Mouse (Mus musculus): ENCODE data around the gene Rpl11. TPM values are rescaled to one million over a fixed set of nuclear protein-coding genes. Genes with fewer than 3 reads are reported as not detected.
"Not testable (repeated sequence)": the region's sequence is repeated elsewhere in the genome, so short reads cannot be mapped to it uniquely, and the experiment has no call there.

Rpl11 gene
- polyA plus RNA-seq, 1 experiment from 2014 or later: 240 TPM

DNA sequence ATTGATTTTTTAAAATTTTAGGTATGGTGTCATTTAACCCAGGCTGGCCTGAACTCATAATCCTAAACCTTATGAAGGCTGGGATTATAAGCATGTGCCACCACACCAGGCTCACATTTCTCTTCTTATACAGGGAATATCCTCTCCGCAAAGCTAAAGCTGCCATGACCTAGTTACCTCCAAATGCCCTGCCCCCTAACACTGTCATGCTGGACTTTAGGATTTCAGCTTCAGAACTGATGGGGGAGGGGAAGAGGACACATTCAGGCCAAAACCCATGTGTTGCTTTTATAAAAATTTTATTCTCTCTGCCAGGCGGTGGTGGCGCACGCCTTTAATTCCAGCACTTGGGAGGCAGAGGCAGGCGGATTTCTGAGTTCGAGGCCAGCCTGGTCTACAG, 59.3 kb downstream of the Rpl11 start:
- Histone ChIP-seq H3K27me3 (no peaks in the 10 kb centered on the region), H3K9ac (no peak overlapping the region), H3K27ac (replicated peaks) (no peak overlapping the region), H3K36me3 (replicated peaks) (no peaks in the 10 kb centered on the region), H3K9me3 (replicated peaks) (0 out of 2 replicates have a peak, but pooled peaks cover 5% of the 10 kb centered on the region), H3K4me1 (replicated peaks) (peaks cover 16% of the 10 kb centered on the region), H3K4me2 (no peak overlapping the region), H3K4me3 (replicated peaks) (no peak overlapping the region)
- ATAC-seq (ENCODE audit: insufficient read depth): 0 out of 2 replicates have a peak, but pooled peaks have one; percentile 25
- WGBS (ENCODE audit: insufficient replicate concordance): 85% methylated on average over 6 of the region's 6 CpGs

GRCm38 (mm10) chr4:135987714-135988113, 65.5 kb downstream of the Rpl11 start:
- H3K4me3 ChIP-seq (replicated peaks): peak overlapping the region; percentile 98
- 65% methylated on average over 9 of the region's 9 CpGs for WGBS (ENCODE audit: insufficient replicate concordance)
- peak overlapping the region; percentile 94 for H3K27ac ChIP-seq (replicated peaks)
- no peaks in the 10 kb centered on the region for H3K27me3 ChIP-seq
- H3K4me1 ChIP-seq (replicated peaks): peaks cover 55% of the 10 kb centered on the region
- no peak for ATAC-seq (ENCODE audit: insufficient read depth)
- peak overlapping the region; percentile 99 for H3K9ac ChIP-seq
- H3K36me3 ChIP-seq (replicated peaks): peaks cover 26% of the 10 kb centered on the region
- peak overlapping the region; percentile 95 for H3K4me2 ChIP-seq
- H3K9me3 ChIP-seq (replicated peaks): no peaks in the 10 kb centered on the region

GRCm38 (mm10) chr4:135986943-135987710, 66.1 kb downstream of the Rpl11 start, which contains the start of gene Pithd1:
Gene Pithd1, minus strand, starts transcription at chr4:135987264.
- H3K4me3 ChIP-seq (replicated peaks): peak within 1 kb of the TSS; percentile 98
- peaks cover 32% of the 10 kb centered on the region for H3K36me3 ChIP-seq (replicated peaks)
- H3K27me3 ChIP-seq: no peaks in the 10 kb centered on the region
- peaks cover 56% of the 10 kb centered on the region for H3K4me1 ChIP-seq (replicated peaks)
- H3K4me2 ChIP-seq: peak within 1 kb of the TSS; percentile 95
- WGBS (ENCODE audit: insufficient replicate concordance): under 1% methylated on average over 80 of the region's 81 CpGs
- peak; percentile 80 for ATAC-seq (ENCODE audit: insufficient read depth)
- peak within 1 kb of the TSS; percentile 99 for H3K9ac ChIP-seq
- H3K27ac ChIP-seq (replicated peaks): peak within 1 kb of the TSS; percentile 94
- H3K9me3 ChIP-seq (replicated peaks): no peaks in the 10 kb centered on the region

GRCm38 (mm10) chr4:135986301-135986942, 66.8 kb downstream of the Rpl11 start:
- peak; percentile 11; the same call in 1 of the 2 replicates for ATAC-seq (ENCODE audit: insufficient read depth)
- Histone ChIP-seq H3K36me3 (replicated peaks) (peaks cover 39% of the 10 kb centered on the region), H3K27ac (replicated peaks) (peak overlapping the region; percentile 94), H3K4me3 (replicated peaks) (peak overlapping the region; percentile 98), H3K27me3 (no peaks in the 10 kb centered on the region), H3K4me2 (peak overlapping the region; percentile 95), H3K9ac (peak overlapping the region; percentile 99), H3K4me1 (replicated peaks) (peaks cover 63% of the 10 kb centered on the region), H3K9me3 (replicated peaks) (no peaks in the 10 kb centered on the region)
- WGBS (ENCODE audit: insufficient replicate concordance): 8% methylated on average over 23 of the region's 23 CpGs

DNA sequence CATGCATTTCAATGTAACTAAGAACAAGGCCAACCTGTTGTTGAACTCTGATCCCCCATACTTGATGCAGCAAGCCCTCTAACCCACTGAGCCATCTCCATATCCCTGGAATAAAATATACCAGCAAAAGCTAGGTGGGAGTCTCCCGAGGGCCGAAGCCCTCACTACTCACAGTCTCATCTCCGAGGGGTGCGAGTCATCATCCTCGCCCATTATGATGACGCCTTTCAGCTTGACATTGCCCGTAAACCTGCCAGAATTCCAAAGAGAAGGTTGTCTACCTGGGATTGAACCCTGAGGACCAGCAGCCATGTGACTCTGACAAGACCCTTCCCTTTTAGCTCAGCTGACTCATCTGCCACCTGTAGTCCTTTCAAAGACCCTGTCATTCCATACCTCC, 67.5 kb downstream of the Rpl11 start:
- H3K9ac ChIP-seq: peak overlapping the region; percentile 99
- peak overlapping the region; percentile 98 for H3K4me3 ChIP-seq (replicated peaks)
- peak overlapping the region; percentile 95 for H3K4me2 ChIP-seq
- no peaks in the 10 kb centered on the region for H3K9me3 ChIP-seq (replicated peaks)
- ATAC-seq (ENCODE audit: insufficient read depth): no peak
- peak overlapping the region; percentile 94 for H3K27ac ChIP-seq (replicated peaks)
- H3K36me3 ChIP-seq (replicated peaks): peaks cover 45% of the 10 kb centered on the region
- peaks cover 60% of the 10 kb centered on the region for H3K4me1 ChIP-seq (replicated peaks)
- 79% methylated on average over 7 of the region's 7 CpGs for WGBS (ENCODE audit: insufficient replicate concordance)
- H3K27me3 ChIP-seq: no peaks in the 10 kb centered on the region

GRCm38 (mm10) chr4:135985193-135985592, 68.0 kb downstream of the Rpl11 start:
- H3K4me3 ChIP-seq (replicated peaks): peak overlapping the region; percentile 98
- H3K4me2 ChIP-seq: peak overlapping the region; percentile 95
- ATAC-seq (ENCODE audit: insufficient read depth): peak; percentile 81
- 39% methylated on average over 5 of the region's 5 CpGs for WGBS (ENCODE audit: insufficient replicate concordance)
- H3K27me3 ChIP-seq: no peaks in the 10 kb centered on the region
- no peaks in the 10 kb centered on the region for H3K9me3 ChIP-seq (replicated peaks)
- H3K9ac ChIP-seq: peak overlapping the region; percentile 99; the same call in 1 of the 2 replicates
- H3K36me3 ChIP-seq (replicated peaks): peaks cover 51% of the 10 kb centered on the region
- H3K27ac ChIP-seq (replicated peaks): peak overlapping the region; percentile 94
- peaks cover 55% of the 10 kb centered on the region for H3K4me1 ChIP-seq (replicated peaks)

DNA sequence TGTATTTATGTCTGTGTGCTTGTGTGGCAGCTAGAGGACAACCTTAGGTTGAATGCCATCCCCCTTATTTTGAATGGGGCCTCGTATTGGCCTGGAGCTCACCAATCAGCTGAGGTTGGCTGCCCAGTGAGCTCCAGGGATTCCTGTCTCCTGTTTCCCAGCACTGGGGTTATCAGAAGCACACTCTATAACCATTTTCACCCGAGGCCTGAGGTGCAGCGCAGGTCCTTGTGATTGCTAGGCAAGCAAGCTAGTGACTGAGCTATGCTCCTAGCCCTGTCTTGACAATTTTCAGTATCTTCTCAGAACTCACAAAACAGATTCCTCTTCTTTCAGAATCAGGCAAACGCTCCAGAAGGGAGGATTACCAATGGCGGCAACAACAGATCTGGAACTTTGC, 68.7 kb downstream of the Rpl11 start:
- Histone ChIP-seq H3K27me3 (no peaks in the 10 kb centered on the region), H3K27ac (replicated peaks) (peak overlapping the region; percentile 94), H3K4me1 (replicated peaks) (peaks cover 50% of the 10 kb centered on the region), H3K4me3 (replicated peaks) (peak overlapping the region; percentile 98), H3K9ac (peak overlapping the region; percentile 37), H3K9me3 (replicated peaks) (no peaks in the 10 kb centered on the region), H3K4me2 (peak overlapping the region; percentile 95), H3K36me3 (replicated peaks) (peaks cover 55% of the 10 kb centered on the region)
- WGBS (ENCODE audit: insufficient replicate concordance): 71% methylated on average over 5 of the region's 5 CpGs
- no peak for ATAC-seq (ENCODE audit: insufficient read depth)

- H3K27me3 ChIP-seq: no peaks in the 10 kb centered on the region
- ATAC-seq (ENCODE audit: insufficient read depth): no peak
- no peak overlapping the region for H3K4me2 ChIP-seq
- H3K27ac ChIP-seq (replicated peaks): no peak overlapping the region
- no peak overlapping the region for H3K9ac ChIP-seq
- 76% methylated on average over 7 of the region's 7 CpGs for WGBS (ENCODE audit: insufficient replicate concordance)
- H3K9me3 ChIP-seq (replicated peaks): no peaks in the 10 kb centered on the region
- H3K4me1 ChIP-seq (replicated peaks): peaks cover 40% of the 10 kb centered on the region
- no peak overlapping the region for H3K4me3 ChIP-seq (replicated peaks)
- peaks cover 81% of the 10 kb centered on the region for H3K36me3 ChIP-seq (replicated peaks)
Measured at GRCm38 (mm10) chr4:135981524-135982063, 71.6 kb downstream of the Rpl11 start.

DNA sequence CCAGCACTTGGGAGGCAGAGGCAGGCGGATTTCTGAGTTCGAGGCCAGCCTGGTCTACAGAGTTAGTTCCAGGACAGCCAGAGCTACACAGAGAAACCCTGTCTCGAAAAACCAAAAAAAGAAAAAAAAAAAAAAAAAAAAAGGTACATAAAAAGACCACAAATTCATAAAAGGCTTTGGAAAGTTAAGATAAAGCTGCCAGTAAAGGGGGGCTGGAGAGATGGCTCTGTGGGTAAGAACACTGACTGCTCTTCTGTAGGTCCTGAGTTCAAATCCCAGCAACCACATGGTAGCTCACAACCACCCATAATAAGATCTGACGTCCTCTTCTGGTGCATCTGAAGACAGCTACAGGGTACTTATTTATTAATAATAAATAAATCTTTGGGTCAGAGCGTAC, 73.0 kb downstream of the Rpl11 start:
- not testable (repeated sequence) for H3K9ac ChIP-seq; H3K27ac ChIP-seq (replicated peaks); ATAC-seq (ENCODE audit: insufficient read depth); H3K4me2 ChIP-seq; H3K27me3 ChIP-seq; H3K9me3 ChIP-seq (replicated peaks); H3K4me3 ChIP-seq (replicated peaks)
- WGBS (ENCODE audit: insufficient replicate concordance): 89% methylated on average over 5 of the region's 5 CpGs
- peaks cover 92% of the 10 kb centered on the region for H3K36me3 ChIP-seq (replicated peaks)
- peaks cover 28% of the 10 kb centered on the region for H3K4me1 ChIP-seq (replicated peaks)

Data from liver, embryonic 15.5 days (tissue).